Mouse (Mus musculus): Measurements from ENCODE around the gene Gm11639.

The Gm11639 gene

DNA sequence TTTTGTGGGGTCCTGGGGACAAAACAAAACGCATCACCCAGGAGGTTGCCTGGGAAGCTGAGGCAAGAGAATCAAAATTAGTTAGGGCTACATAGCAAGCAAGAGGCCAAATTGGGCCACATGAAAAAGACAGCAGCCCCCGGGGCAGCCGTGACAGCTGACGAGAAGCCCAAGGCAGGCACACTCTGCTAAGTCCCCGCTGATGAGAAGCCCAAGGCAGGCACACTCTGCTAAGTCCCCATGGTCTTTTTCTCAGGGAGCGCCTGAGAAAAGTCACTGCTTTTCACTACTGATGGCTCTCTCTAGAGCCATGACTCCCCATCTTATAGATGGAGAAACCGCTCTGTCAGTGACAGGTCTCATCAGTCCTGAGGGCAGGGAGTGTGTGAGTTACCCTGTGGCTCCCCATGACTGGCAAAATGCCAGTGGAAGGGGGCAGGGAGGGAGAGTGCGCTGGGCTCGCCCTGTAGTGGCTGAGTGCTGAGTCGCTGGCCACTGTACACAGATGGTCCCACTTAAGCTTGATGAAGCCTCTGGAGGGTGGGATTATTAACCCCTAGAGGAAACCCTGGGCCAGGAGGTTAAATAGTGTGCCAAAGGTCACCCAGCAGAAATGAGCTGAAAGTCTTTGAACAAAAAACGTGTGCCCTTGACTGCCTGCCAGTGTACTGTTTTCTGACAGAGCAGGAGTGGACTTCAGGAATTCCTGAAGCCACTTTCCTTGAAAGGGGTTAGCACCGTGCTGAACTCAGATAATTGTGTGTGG lies 467.7 kb downstream of the Gm11639 start:
- DNase-seq (ENCODE audit: low spot score in 2 of 2), result peak; percentile 79 to 86

GRCm38 (mm10) chr11:105155915-105156314 lies 470.4 kb downstream of the Gm11639 start:
- no peak for DNase-seq (ENCODE audit: low spot score in 2 of 2)

DNA sequence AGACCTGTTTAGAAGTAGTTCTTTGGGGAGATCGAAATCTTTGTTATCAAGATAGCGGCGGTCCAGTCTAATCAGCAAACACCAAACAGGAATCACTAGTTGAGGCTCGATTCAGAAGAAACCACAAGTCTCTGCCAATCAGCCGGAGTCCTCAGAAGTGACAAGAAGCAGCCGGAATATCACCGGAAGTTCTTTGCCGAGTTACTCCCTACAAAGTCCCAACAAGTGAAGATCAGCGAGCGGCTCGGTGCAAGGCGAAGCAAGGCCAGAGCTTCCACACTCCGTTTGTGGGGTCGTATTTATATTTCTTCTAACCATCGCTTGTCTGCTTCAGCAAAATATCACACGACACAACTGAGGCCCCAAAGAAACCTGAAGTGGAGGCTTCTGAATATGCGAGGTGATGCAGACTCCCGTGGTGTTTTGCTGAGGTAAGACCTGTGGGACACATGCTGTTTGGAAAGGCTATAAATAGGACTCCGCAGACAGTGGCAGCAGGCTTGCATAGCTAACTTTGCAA lies 471.3 kb downstream of the Gm11639 start:
- no peak for DNase-seq (ENCODE audit: low spot score in 2 of 2)

DNA sequence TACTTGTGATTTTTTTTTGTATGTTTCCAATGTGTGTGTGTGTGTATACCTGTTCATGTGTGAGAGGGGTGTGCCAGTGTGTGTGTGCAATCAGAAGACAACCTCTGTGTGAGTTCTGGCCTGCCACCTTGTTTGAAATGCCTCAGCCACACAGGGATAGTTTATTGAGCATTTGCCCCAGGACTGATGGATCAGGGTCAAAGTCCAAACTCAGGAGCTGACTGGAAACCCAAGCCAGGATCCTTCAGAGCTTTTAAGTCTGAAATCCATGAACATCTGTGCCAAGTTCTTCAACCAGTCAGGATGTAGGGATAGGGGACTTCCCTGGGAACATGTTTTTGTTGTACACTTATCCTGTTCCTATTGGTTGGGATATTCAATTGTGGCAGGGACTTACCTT lies 472.5 kb downstream of the Gm11639 start:
- DNase-seq (ENCODE audit: low spot score in 2 of 2), result no peak

DNA sequence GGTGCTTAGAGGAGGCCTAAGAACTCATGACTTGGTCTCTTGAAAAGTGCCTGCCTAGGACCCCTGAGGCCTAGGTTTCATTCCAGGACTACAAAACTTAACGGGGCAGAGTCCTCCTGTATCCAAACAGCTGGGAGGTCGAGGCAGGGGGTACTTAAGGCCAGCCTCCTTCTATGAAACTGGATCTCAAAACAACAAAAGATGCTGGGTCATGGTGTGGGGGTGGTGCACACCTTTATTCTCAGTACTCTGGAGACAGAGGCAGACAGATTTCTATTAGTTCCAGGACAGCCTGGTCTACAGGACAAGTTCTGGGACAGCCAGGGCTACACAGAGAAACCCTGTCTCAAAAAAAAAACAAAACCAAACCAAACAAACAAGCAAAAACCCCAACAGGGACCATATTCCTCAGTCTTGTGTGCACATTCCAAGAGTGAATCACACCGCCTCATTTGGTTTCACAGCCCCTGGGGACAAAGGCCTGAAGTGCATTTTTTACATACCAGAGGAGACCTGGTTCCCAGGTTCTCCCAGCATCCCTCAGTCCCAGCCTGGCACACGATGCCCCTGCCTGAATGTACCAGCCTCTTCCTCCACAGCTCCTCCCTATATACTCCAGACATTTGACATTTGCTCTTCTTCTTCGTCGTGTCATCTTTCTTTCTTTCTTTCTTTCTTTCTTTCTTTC lies 474.3 kb downstream of the Gm11639 start:
- no peak for DNase-seq (ENCODE audit: low spot score in 2 of 2)

DNA sequence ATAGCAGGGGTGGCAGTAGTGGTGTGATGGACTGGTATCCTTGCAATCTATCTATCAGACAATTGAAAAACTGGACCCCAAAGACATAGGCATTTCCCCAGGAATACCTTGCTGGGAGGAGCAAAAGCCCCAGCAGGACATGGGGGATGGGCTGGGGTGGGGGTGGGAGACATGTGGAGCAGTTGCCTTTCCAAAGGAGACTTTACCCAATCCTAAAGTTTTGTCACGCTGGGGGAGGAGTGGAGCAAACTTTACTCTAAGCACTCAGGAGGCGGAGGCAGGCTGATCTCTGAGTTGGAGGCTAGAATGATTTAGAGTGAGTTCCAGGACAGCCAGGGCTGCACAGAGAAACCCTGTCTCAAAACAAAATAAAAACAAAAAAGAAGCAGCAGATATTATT lies 475.9 kb downstream of the Gm11639 start:
- no peak for DNase-seq (ENCODE audit: low spot score in 2 of 2)

DNA sequence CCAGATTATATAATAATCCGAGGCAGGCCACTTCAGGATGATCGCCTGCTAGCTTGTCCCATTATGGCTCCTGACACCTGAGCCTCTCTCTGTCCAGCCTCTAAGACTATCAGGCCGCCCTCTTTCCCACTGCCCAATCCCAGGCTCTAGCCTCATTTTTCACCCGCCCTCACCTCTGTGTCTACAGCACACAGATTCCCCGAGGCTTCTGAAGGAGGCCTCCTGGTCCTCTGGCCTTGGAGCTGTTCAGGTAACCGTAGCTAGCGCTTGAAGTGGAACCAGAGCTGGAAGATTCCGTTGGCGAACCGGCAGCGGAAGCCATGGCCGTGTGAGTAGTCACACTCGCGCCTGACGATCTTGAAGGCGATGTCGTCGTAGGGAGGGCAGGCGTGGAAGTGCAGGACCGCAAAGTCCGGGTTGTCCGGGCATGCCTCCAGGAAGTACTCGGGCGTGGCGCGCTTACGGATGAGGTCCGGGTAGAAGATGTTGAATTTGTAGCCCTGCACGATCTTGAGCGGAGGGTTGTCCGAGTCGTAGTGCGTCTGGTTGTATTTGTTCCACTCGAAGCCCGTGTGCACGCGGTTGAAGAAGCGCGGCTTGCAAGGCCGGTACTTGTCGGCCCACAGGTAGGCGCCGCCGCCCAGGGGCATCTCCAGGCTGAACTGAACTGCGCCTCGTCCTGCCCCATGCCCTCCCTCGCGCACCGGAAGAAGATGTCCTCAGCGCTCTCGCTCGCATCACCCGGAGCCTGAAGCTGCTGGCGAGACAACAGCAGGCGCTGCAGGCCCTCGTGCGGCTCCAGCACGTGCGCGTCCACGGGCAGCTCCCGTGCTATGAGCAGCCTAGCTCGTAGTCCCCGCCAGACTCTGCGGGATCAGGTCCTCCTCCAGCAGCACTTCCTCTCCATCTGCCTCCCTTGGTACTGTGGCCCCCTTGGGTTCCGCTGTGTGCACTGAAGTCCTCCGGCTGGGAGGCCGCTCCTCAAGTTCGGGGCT lies 479.3 kb downstream of the Gm11639 start:
- DNase-seq (ENCODE audit: low spot score in 2 of 2), result no peak

DNA sequence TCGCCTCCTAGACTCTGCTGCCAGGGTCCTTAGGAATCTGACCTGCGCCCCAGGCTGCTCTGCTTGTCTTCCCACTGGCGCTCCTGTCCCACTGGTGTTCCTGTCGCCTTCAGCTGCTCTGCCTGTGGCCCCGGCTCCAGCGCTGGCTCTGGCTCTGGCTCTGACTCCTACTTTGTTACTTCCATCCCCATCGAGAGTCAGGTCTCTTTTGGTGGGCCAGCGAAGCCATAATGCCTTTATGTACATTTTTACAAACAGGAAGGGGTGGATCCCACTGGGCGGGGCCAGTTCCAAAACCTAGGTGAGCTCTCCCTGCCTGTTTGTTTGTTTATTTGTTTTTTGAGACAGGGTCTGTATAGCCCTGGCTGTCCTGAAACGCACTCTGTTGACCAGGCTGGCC lies 481.3 kb downstream of the Gm11639 start:
- DNase-seq (ENCODE audit: low spot score in 2 of 2), result no peak

All from spleen, postnatal 4 days (tissue).